Mouse (Mus musculus): ENCODE measurements at regions not wholly inside any gene's neighbourhood (a gene's known extent, or its start where the extent isn't known, plus 50 kb on each side); places are given as distances from the start of the nearest gene placed in this dataset.

DNA sequence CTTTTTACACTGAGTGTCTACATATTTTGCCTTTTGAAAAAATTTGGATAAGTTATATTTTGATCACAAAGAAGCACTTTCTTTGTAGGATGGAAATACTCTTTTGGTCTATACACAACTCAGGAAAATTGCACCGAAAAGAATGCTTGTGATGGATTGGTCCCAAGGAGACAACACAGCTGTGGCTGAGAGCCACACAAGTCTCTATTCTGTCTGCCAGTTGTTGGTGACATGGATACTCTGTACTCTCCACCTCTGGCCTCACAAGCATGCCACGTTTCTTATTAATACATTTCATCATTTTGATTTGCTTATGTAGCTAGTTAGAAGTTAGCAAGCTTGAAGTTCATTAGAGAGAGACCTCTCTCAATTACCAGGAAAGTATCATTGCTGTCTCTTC, 53.7 kb upstream of the Ankrd50 start:
- no peak for TF ChIP-seq CTCF (IDR thresholded peaks at IDR 0.05; ENCODE audit: low read depth, low read length)
- TF ChIP-seq POLR2A (IDR thresholded peaks at IDR 0.05; ENCODE audit: extremely low read depth, insufficient read depth, low read length) = no peak

All from liver, adult 2 months (tissue).